Mouse (Mus musculus) MEL (cell line): ENCODE measurements around the gene Rps26. TPM values are rescaled to one million over a fixed set of nuclear protein-coding genes. Genes with fewer than 3 reads are reported as not detected.

Experiments
- DNase-seq: peaks from one replicate; pipeline ENCODE4 v3.0.0; 2011; ENCODE audit warnings: low read depth, low spot score
- H3K27ac ChIP-seq: 2 replicates; pipeline ENCODE4 v1.5.1; 2012; ENCODE audit warnings: low read depth, mild to moderate bottlenecking, control low read depth, low read length, moderate library complexity; ENCODE audit not compliant: control insufficient read depth
- H3K27me3 ChIP-seq, 2 experiments: fragments of 150-350 bp in 1 of 2; sonication (generic) in 1 of 2; 2 replicates each; pipeline ENCODE4 v1.6.1; 2012; ENCODE audit warnings: low read length in 2 of 2, mild to moderate bottlenecking in 2 of 2, improper control_type of control experiment in 1 of 2, moderate library complexity in 1 of 2; ENCODE audit not compliant: insufficient read depth in 2 of 2, control insufficient read depth in 1 of 2
- H3K36me3 ChIP-seq, 2 experiments: 2 replicates each; pipeline ENCODE4 v1.6.1; 2012 to 2014; ENCODE audit warnings: low read length in 2 of 2, improper control_type of control experiment in 1 of 2, inconsistent platforms in 1 of 2, mild to moderate bottlenecking in 1 of 2; ENCODE audit not compliant: insufficient read depth in 2 of 2, control insufficient read depth in 1 of 2
- H3K4me1 ChIP-seq, 2 experiments: fragments of 150-350 bp in 1 of 2; sonication (generic) in 1 of 2; 2 replicates each; pipeline ENCODE4 v1.6.1; 2012; ENCODE audit warnings: low read length in 2 of 2, improper control_type of control experiment in 1 of 2, mild to moderate bottlenecking in 1 of 2; ENCODE audit not compliant: insufficient read depth in 2 of 2, control insufficient read depth in 1 of 2
- H3K4me3 ChIP-seq, 2 experiments: fragments of 150-350 bp in 1 of 2; sonication (generic) in 1 of 2; 2 replicates each; pipeline ENCODE4 v1.5.1; 2012; ENCODE audit warnings: low read depth in 2 of 2, low read length in 2 of 2, mild to moderate bottlenecking in 2 of 2, moderate library complexity in 2 of 2, control low read depth in 1 of 2, improper control_type of control experiment in 1 of 2; ENCODE audit not compliant: control insufficient read depth in 1 of 2, insufficient read depth in 1 of 2
- H3K79me2 ChIP-seq: 2 replicates; pipeline ENCODE4 v1.6.1; 2012; ENCODE audit warnings: mild to moderate bottlenecking, low read length, moderate library complexity; ENCODE audit not compliant: control insufficient read depth, poor library complexity, insufficient read depth
- H3K9ac ChIP-seq: 2 replicates; pipeline ENCODE4 v1.6.1; 2012; ENCODE audit warnings: low read depth, mild to moderate bottlenecking, control low read depth, low read length, moderate library complexity; ENCODE audit not compliant: control insufficient read depth, poor library complexity, severe bottlenecking
- H3K9me3 ChIP-seq: fragments of 150-350 bp; sonication (generic); replicated peaks from 2 replicates; pipeline ENCODE4 v1.6.1; 2012; ENCODE audit warnings: mild to moderate bottlenecking, low read length, improper control_type of control experiment, moderate library complexity; ENCODE audit not compliant: insufficient read depth
- BHLHE40 ChIP-seq: IDR thresholded peaks from 2 replicates; pipeline ENCODE4 v1.6.1; 2012; ENCODE audit warnings: low read depth, mild to moderate bottlenecking, inconsistent platforms, low read length, improper control_type of control experiment, borderline replicate concordance
- CHD1 ChIP-seq: IDR thresholded peaks from 2 replicates; pipeline ENCODE4 v1.6.1; 2012; ENCODE audit warnings: low read depth, mild to moderate bottlenecking, inconsistent platforms, low read length, improper control_type of control experiment
- CHD2 ChIP-seq: IDR thresholded peaks from 2 replicates; pipeline ENCODE4 v1.6.1; 2011; ENCODE audit warnings: low read length, improper control_type of control experiment
- CTCF ChIP-seq, 3 experiments: IDR thresholded peaks in 2 of 3; conservative IDR thresholded peaks in 1 of 3; 2 replicates each; pipeline ENCODE4 v1.5.1; 2011 to 2012; ENCODE audit warnings: low read length in 3 of 3, low read depth in 2 of 3, mild to moderate bottlenecking in 2 of 3, improper control_type of control experiment in 1 of 3, inconsistent platforms in 1 of 3, mixed read lengths in 1 of 3, moderate library complexity in 1 of 3; ENCODE audit not compliant: control insufficient read depth in 1 of 3, insufficient read depth in 1 of 3, poor library complexity in 1 of 3, severe bottlenecking in 1 of 3
- E2F4 ChIP-seq: IDR thresholded peaks from 2 replicates; pipeline ENCODE4 v1.6.1; 2011; ENCODE audit warnings: low read depth, low read length, improper control_type of control experiment, borderline replicate concordance
- ELF1 ChIP-seq: IDR thresholded peaks from 2 replicates; pipeline ENCODE4 v1.6.1; 2014; ENCODE audit warnings: low read depth, mild to moderate bottlenecking, inconsistent platforms, low read length, improper control_type of control experiment, moderate library complexity
- EP300 ChIP-seq, 2 experiments: IDR thresholded peaks; 2 replicates each; pipeline ENCODE4 v1.6.1; 2011; ENCODE audit warnings: improper control_type of control experiment in 2 of 2, low read length in 2 of 2, low read depth in 1 of 2, mild to moderate bottlenecking in 1 of 2
- ETS1 ChIP-seq: IDR thresholded peaks from 2 replicates; pipeline ENCODE4 v1.6.1; 2012; ENCODE audit warnings: low read depth, mild to moderate bottlenecking, inconsistent platforms, low read length, improper control_type of control experiment, moderate library complexity
- GABPA ChIP-seq: IDR thresholded peaks from 2 replicates; pipeline ENCODE4 v1.6.1; 2012; ENCODE audit warnings: low read depth, mild to moderate bottlenecking, inconsistent platforms, low read length, improper control_type of control experiment, moderate library complexity
- GATA1 ChIP-seq: IDR thresholded peaks from 2 replicates; pipeline ENCODE4 v1.6.1; 2011; ENCODE audit warnings: low read depth, low read length, improper control_type of control experiment
- HCFC1 ChIP-seq: IDR thresholded peaks from 2 replicates; pipeline ENCODE4 v1.6.1; 2012; ENCODE audit warnings: low read depth, mild to moderate bottlenecking, inconsistent platforms, low read length, improper control_type of control experiment, moderate library complexity
- JUND ChIP-seq: IDR thresholded peaks from 2 replicates; pipeline ENCODE4 v1.6.1; 2011; ENCODE audit warnings: low read depth, mild to moderate bottlenecking, improper control_type of control experiment, low read length
- KAT2A ChIP-seq: conservative IDR thresholded peaks from 2 replicates; pipeline ENCODE4 v1.6.1; 2012; ENCODE audit warnings: low read depth, low read length, improper control_type of control experiment, inconsistent platforms
- MAFK ChIP-seq: IDR thresholded peaks from 2 replicates; pipeline ENCODE4 v1.6.1; 2011; ENCODE audit warnings: low read depth, mild to moderate bottlenecking, low read length, improper control_type of control experiment, borderline replicate concordance
- MAX ChIP-seq: IDR thresholded peaks from 2 replicates; pipeline ENCODE4 v1.6.1; 2011; ENCODE audit warnings: low read length, improper control_type of control experiment
- MAZ ChIP-seq: IDR thresholded peaks from 2 replicates; pipeline ENCODE4 v1.6.1; 2012; ENCODE audit warnings: low read depth, mild to moderate bottlenecking, inconsistent platforms, low read length, improper control_type of control experiment
- MEF2A ChIP-seq: IDR thresholded peaks from 2 replicates; pipeline ENCODE4 v1.6.1; 2014; ENCODE audit warnings: low read depth, mild to moderate bottlenecking, inconsistent platforms, low read length, improper control_type of control experiment; ENCODE audit not compliant: poor library complexity, insufficient replicate concordance, severe bottlenecking; ENCODE audit errors: extremely low read depth
- MXI1 ChIP-seq: IDR thresholded peaks from 2 replicates; pipeline ENCODE4 v1.6.1; 2011; ENCODE audit warnings: mild to moderate bottlenecking, low read depth, low read length, improper control_type of control experiment
- MYB ChIP-seq: IDR thresholded peaks from 2 replicates; pipeline ENCODE4 v1.6.1; 2011; ENCODE audit warnings: mild to moderate bottlenecking, low read depth, low read length, improper control_type of control experiment
- MYC ChIP-seq: IDR thresholded peaks from 2 replicates; pipeline ENCODE4 v1.6.1; 2011; ENCODE audit warnings: low read depth, mild to moderate bottlenecking, low read length, improper control_type of control experiment, moderate library complexity
- NELFE ChIP-seq: IDR thresholded peaks from 2 replicates; pipeline ENCODE4 v1.6.1; 2011; ENCODE audit warnings: low read depth, low read length, improper control_type of control experiment
- NRF1 ChIP-seq: IDR thresholded peaks from 2 replicates; pipeline ENCODE4 v1.6.1; 2014; ENCODE audit warnings: low read depth, mild to moderate bottlenecking, inconsistent platforms, low read length, improper control_type of control experiment, moderate library complexity; ENCODE audit not compliant: poor library complexity, insufficient read depth, severe bottlenecking
- POLR2A ChIP-seq, 2 experiments: IDR thresholded peaks; 2 replicates each; pipeline ENCODE4 v1.6.1; 2011 to 2012; ENCODE audit warnings: low read length in 2 of 2, mild to moderate bottlenecking in 2 of 2, control low read depth in 1 of 2, improper control_type of control experiment in 1 of 2, low read depth in 1 of 2, moderate library complexity in 1 of 2; ENCODE audit not compliant: control insufficient read depth in 1 of 2, insufficient read depth in 1 of 2, poor library complexity in 1 of 2
- POLR2AphosphoS2 ChIP-seq: IDR thresholded peaks from 2 replicates; pipeline ENCODE4 v1.6.1; 2011; ENCODE audit warnings: low read length, improper control_type of control experiment
- POLR2AphosphoS5 ChIP-seq: IDR thresholded peaks from 2 replicates; pipeline ENCODE4 v1.6.1; 2012; ENCODE audit warnings: low read depth, borderline replicate concordance, mild to moderate bottlenecking, inconsistent platforms, low read length, moderate library complexity, mixed read lengths
- RAD21 ChIP-seq: IDR thresholded peaks from 2 replicates; pipeline ENCODE4 v1.6.1; 2011; ENCODE audit warnings: mild to moderate bottlenecking, low read depth, low read length, improper control_type of control experiment
- RCOR1 ChIP-seq: IDR thresholded peaks from 2 replicates; pipeline ENCODE4 v1.6.1; 2012; ENCODE audit warnings: low read depth, mild to moderate bottlenecking, inconsistent platforms, low read length, improper control_type of control experiment
- SIN3A ChIP-seq: IDR thresholded peaks from 2 replicates; pipeline ENCODE4 v1.6.1; 2012; ENCODE audit warnings: low read length, improper control_type of control experiment, inconsistent platforms
- SMC3 ChIP-seq: IDR thresholded peaks from 2 replicates; pipeline ENCODE4 v1.6.1; 2011; ENCODE audit warnings: low read depth, low read length, improper control_type of control experiment
- TAL1 ChIP-seq: IDR thresholded peaks from 2 replicates; pipeline ENCODE4 v1.6.1; 2012; ENCODE audit warnings: mild to moderate bottlenecking, inconsistent platforms, low read length, moderate library complexity, mixed read lengths
- TCF12 ChIP-seq: IDR thresholded peaks from 2 replicates; pipeline ENCODE4 v1.6.1; 2014; ENCODE audit warnings: low read depth, mild to moderate bottlenecking, inconsistent platforms, low read length, improper control_type of control experiment, moderate library complexity
- UBTF ChIP-seq: IDR thresholded peaks from 2 replicates; pipeline ENCODE4 v1.6.1; 2012; ENCODE audit warnings: low read depth, mild to moderate bottlenecking, inconsistent platforms, low read length, improper control_type of control experiment, moderate library complexity, borderline replicate concordance; ENCODE audit not compliant: insufficient read depth
- USF1 ChIP-seq: IDR thresholded peaks from 2 replicates; pipeline ENCODE4 v1.6.1; 2014; ENCODE audit warnings: low read depth, mild to moderate bottlenecking, inconsistent platforms, low read length, improper control_type of control experiment, moderate library complexity
- USF2 ChIP-seq, 2 experiments: IDR thresholded peaks; 2 replicates each; pipeline ENCODE4 v1.6.1; 2011 to 2012; ENCODE audit warnings: improper control_type of control experiment in 2 of 2, low read length in 2 of 2, borderline replicate concordance in 1 of 2, inconsistent platforms in 1 of 2, low read depth in 1 of 2, mild to moderate bottlenecking in 1 of 2; ENCODE audit not compliant: insufficient read depth in 1 of 2
- ZC3H11A ChIP-seq: IDR thresholded peaks from 2 replicates; pipeline ENCODE4 v1.6.1; 2012; ENCODE audit warnings: low read depth, mild to moderate bottlenecking, inconsistent platforms, low read length, improper control_type of control experiment
- ZMIZ1 ChIP-seq: IDR thresholded peaks from 2 replicates; pipeline ENCODE4 v1.6.1; 2012; ENCODE audit warnings: low read depth, mild to moderate bottlenecking, inconsistent platforms, low read length, improper control_type of control experiment, moderate library complexity
- ZNF384 ChIP-seq: IDR thresholded peaks from 2 replicates; pipeline ENCODE4 v1.6.1; 2012; ENCODE audit warnings: low read depth, mild to moderate bottlenecking, inconsistent platforms, low read length, improper control_type of control experiment
- polyA plus RNA-seq, 2 experiments: library from polyadenylated mRNA; stranded (reverse) in 1 of 2; unstranded in 1 of 2; fragments of >175 nt in 1 of 2; fragments of >200 nt in 1 of 2; gene quantifications; 2 replicates each; pipeline versions ENCODE4 v1.2.1 to v1.2.4; 2012; ENCODE audit warnings: low replicate concordance in 2 of 2, low read depth in 1 of 2; ENCODE audit not compliant: insufficient read length in 2 of 2, insufficient read depth in 1 of 2, missing spikeins in 1 of 2
- total RNA-seq: library from RNA; depleted of rRNA; stranded (reverse); fragments of 300-350 nt; gene quantifications from 2 replicates; pipeline ENCODE4 v1.2.3, GENCODE M21; 2012

Gene Rps26
- total and polyA plus RNA-seq, 3 experiments, result 2,523 to 2,530 TPM; not detected in 1

- no peaks in the 10 kb centered on the region for H3K9me3 ChIP-seq
- peak overlapping the region; percentile 80 for H3K27ac ChIP-seq
- peak; percentile 79 for DNase-seq
- H3K79me2 ChIP-seq, result no peaks in the 10 kb centered on the region
- H3K4me3 ChIP-seq, result peak overlapping the region; percentile 28 to 38; a peak in 3 of 4 replicates
- H3K9ac ChIP-seq, result peak overlapping the region; percentile 15
- H3K36me3 ChIP-seq, result peaks cover 0 to 18% of the 10 kb centered on the region in 2 experiments; a peak in 2 of 4 replicates
- H3K4me1 ChIP-seq, result peaks cover 12 to 23% of the 10 kb centered on the region in 2 experiments
- H3K27me3 ChIP-seq, result peaks cover 2% of the 10 kb centered on the region in 2 experiments; a peak in 2 of 4 replicates
- TF ChIP-seq CHD1, result no peak
- TF ChIP-seq ZNF384, result peak; percentile 99
- no peak for TF ChIP-seq CTCF (IDR thresholded peaks at IDR 0.05 in 2 of 3, conservative IDR thresholded peaks at IDR 0.05 in 1 of 3; ENCODE audit: control insufficient read depth in 1 of 3, insufficient read depth in 1 of 3, low read depth in 2 of 3, low read length in 3 of 3, poor library complexity in 1 of 3, severe bottlenecking in 1 of 3)
- no peak for TF ChIP-seq ZMIZ1
- TF ChIP-seq GATA1, result peak; percentile 80
- TF ChIP-seq E2F4, result no peak
- TF ChIP-seq POLR2AphosphoS2, result no peak
- 0 out of 2 replicates have a peak, but pooled peaks have one; percentile 20 for TF ChIP-seq TCF12
- no peak for TF ChIP-seq MYB
- no peak for TF ChIP-seq MXI1
- TF ChIP-seq RAD21, result no peak
- TF ChIP-seq POLR2AphosphoS5, result no peak
- TF ChIP-seq GABPA, result no peak
- TF ChIP-seq ELF1, result 0 out of 2 replicates have a peak, but pooled peaks have one; percentile 23
- no peak for TF ChIP-seq NELFE
- no peak for TF ChIP-seq JUND
- no peak for TF ChIP-seq POLR2A (IDR thresholded peaks at IDR 0.05; ENCODE audit: control insufficient read depth in 1 of 2, insufficient read depth in 1 of 2, low read depth in 1 of 2, low read length in 2 of 2, poor library complexity in 1 of 2)
- no peak for TF ChIP-seq ZC3H11A
- TF ChIP-seq USF2 (IDR thresholded peaks at IDR 0.05; ENCODE audit: borderline replicate concordance in 1 of 2, insufficient read depth in 1 of 2, low read depth in 1 of 2, low read length in 2 of 2), result no peak
- no peak; the same call in 1 of the 2 replicates for TF ChIP-seq KAT2A
- TF ChIP-seq ETS1, result no peak
- TF ChIP-seq USF1, result no peak
- peak; percentile 46; the same call in 1 of the 2 replicates for TF ChIP-seq MAZ
- TF ChIP-seq CHD2, result no peak
- no peak for TF ChIP-seq NRF1
- peak in 1 of 2 experiments; percentile 38; a peak in 3 of 4 replicates for TF ChIP-seq EP300 (IDR thresholded peaks at IDR 0.05; ENCODE audit: low read depth in 1 of 2, low read length in 2 of 2)
- TF ChIP-seq SMC3, result no peak
- TF ChIP-seq HCFC1, result 0 out of 2 replicates have a peak, but pooled peaks have one; percentile 19
- TF ChIP-seq MAFK, result no peak
- no peak for TF ChIP-seq MYC
- no peak for TF ChIP-seq MEF2A
- TF ChIP-seq BHLHE40, result no peak
- TF ChIP-seq SIN3A, result peak; percentile 42; the same call in 1 of the 2 replicates
- 0 out of 2 replicates have a peak, but pooled peaks have one; percentile 14 for TF ChIP-seq RCOR1
- no peak for TF ChIP-seq UBTF
- peak; percentile 10; the same call in 1 of the 2 replicates for TF ChIP-seq TAL1
- no peak for TF ChIP-seq MAX
These were observed 33.8 kb downstream of the Rps26 start for GRCm38 (mm10) chr10:128592797-128593196.
